Mouse (Mus musculus) brain, embryonic 14.5 days (tissue): ENCODE measurements around the gene Mx1. TPM values are rescaled to one million over a fixed set of nuclear protein-coding genes. Genes with fewer than 3 reads are reported as not detected.

ENCODE experiments used
- DNase-seq: peaks from one replicate; pipeline ENCODE4 v3.0.0-alpha.2; 2011; ENCODE audit warnings: low read depth
- CTCF ChIP-seq: fragments of 200-500 bp; IDR thresholded peaks from 2 replicates; pipeline ENCODE4 v1.5.1; 2012; ENCODE audit warnings: inconsistent platforms, mild to moderate bottlenecking, moderate library complexity, borderline replicate concordance; ENCODE audit not compliant: insufficient read depth, insufficient read length; ENCODE audit errors: extremely low read depth
- POLR2A ChIP-seq: fragments of 200-500 bp; IDR thresholded peaks from 2 replicates; pipeline ENCODE4 v1.6.1; 2012; ENCODE audit warnings: mild to moderate bottlenecking, inconsistent platforms, borderline replicate concordance; ENCODE audit not compliant: poor library complexity, insufficient read depth, insufficient read length, severe bottlenecking; ENCODE audit errors: extremely low read depth
- polyA plus RNA-seq: library from polyadenylated mRNA; depleted of rRNA; stranded (reverse); fragments of >200 nt; gene quantifications from 2 replicates; pipeline ENCODE4 v1.2.3, GENCODE M21; 2012

The Mx1 gene
- polyA plus RNA-seq, 1 experiment, result 0.21 TPM

DNA sequence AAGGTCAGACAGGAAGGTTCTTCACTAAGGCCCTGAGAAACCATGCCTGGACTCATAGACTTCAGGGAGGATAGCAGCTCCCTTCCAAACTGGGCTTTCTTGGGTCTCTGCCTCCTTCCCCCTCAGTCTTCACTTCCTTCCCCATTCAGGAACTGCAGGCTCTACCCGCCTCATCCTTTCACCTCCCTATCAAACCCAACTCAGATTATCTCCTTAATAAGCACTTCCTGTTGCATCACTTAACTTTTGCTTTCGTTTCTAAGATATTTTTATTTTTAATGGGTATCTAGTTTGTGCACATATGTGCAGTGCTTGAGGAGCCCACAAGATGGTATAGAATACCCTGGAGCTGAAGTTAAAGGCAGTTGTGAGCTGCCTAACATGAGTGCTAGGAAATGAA lies 15.9 kb upstream of the Mx1 start:
- no peak for DNase-seq
- TF ChIP-seq POLR2A (no peak), CTCF (no peak)

DNA sequence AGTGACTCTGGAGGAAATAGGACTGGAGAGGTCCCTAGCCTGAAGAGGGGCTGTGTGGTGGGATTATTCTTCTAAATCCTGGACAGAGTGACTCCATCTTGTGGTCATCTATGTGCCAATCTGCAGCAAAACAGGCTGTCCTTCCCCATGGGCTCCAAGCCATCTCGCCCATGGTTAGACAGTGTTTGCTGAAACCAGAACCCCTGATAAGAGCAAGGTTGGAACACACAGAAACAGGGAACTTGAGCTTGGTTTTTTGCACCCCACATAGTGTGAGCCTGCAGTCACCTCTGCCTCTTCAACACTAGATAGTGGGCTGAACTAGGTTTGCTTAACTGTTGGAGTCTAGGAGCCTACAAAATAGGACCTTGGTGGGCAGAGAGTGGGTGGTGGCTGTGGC lies 13.8 kb upstream of the Mx1 start:
- TF ChIP-seq POLR2A, result no peak
- TF ChIP-seq CTCF, result no peak

DNA sequence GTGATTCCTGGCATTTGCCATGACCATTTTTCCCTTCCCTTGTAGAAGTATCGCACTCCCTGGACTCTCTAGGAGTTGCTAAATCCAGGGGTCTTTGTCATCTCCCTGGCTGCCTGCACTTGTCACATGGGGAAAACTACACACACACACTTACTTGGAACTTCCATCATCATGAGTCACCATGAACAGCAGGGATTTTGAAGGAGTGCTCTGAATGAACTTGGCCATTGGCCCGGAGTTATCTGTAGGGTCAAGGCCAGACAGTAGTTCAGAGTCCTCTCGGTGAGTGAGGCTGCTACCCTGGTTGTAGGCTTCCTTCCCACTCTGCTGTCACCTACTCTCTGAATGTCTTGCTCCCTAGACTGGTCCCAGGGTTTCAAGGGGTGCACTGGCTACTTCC lies 12.9 kb upstream of the Mx1 start:
- DNase-seq, result no peak
- no peak for TF ChIP-seq POLR2A
- TF ChIP-seq CTCF, result no peak

More for the DNA sequence above, 13.8 kb upstream of the Mx1 start:
- DNase-seq, result no peak

DNA sequence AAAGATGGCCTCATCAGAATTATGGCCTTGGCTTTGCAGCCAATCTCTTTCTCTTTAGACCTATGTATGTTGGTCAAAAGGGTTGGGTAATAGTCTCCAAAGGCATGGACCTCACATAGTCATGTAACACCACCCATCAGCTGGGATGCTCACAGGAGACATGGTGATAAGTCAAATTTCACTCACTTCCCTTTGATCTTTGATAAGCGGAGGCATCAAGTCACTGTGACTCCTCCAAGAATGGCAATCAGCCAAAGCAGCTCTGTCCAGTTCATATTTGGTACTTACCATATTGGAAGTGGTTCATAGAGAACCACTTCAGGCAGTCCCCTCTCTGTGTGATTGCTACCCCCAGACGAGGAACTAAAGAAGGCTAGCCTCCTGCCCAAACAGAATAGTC lies 12.0 kb upstream of the Mx1 start:
- no peak for TF ChIP-seq CTCF
- TF ChIP-seq POLR2A, result no peak
- no peak for DNase-seq

DNA sequence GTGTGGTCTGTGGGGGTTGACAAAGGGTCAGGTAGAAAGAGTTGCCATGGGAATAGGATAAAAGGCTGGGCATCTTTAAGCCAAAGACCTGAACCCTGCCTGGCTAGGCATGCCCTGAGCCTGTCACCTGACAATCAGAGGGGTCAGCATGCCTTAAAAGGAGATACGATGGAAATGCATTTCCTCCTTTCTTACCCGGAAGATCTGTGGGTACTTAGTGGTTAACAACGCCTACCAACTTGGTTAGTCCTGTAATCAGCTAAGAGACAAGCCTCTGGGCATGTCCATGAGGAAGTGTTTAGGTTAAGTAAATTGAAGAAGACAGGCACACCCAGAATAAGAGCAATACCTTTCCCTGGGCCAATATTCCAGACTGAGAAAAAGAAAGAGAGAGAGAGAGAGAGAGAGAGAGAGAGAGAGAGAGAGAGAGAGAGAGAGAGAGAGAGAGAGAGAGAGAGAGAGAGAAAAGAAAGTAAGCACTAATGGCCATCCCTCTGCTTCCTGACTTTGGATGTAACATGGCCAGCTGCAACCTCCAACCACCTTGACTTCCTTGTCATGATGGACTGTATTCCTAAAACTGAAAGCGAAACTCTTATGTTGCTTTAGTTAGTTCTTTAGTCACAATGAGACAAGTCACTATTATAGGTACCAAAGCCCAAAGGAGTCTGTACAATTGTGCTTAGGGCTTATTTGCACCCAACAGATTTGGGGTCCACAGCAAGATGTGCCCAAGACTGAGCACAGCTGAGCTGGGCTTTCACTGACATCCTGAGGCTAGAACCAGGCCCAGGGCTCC lies 5.5 kb upstream of the Mx1 start:
- no peak for DNase-seq
- no peak for TF ChIP-seq POLR2A

DNA sequence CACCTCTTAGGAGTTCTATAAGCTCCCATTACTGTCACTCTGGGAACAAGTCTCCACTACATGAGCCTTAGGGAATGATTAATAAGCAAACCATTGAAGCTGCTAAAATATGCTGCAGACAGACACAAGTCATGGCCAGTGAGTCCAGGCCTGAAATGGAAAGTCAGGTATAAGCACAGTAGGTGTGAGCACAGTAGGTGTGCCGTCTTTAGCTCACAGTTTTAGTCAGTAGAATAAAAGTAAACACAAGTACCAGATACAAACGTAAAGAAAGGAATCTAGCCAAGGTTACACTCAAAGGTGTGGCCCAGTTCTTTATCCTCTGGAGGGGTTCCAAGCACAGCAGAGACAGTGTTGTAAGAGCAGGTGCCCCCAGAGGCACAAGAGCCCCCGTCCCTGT lies 4.8 kb upstream of the Mx1 start:
- DNase-seq, result no peak
- TF ChIP-seq POLR2A (no peak), CTCF (no peak)

DNA sequence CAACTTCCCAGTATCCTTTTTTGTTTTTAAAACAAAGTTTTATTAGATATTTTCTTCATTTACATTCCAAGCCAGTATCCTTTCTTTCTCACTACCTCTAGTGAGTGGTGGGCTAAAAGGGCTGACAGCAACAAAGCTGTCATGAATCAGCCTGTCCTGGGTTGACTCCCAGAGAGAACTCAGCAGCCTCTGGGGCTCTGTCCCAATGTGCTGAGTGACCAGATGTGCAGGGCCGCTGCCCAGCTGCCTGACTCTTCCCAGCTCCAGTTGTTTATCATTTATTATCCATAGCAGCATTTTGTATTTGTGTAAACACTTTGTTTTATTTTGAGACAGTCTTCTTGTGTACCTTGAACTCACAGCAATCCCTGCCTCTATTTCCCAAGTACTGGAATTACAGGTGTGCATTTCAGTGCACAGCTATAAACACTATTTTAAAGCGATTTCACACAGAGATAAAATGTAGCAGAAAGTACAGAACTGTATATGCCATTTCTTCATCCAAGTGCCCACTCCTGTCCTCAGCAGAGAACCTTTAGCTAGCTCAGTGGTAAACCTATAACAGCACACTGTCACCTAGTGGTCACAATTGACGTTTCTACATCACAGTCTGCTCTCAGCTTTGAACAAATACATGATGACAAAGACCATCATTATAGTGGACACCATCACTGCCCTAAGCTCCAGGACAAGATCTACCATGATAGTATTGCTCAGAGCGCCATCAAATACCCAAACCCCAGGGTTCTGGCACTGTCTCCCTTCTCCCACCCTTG lies 3.7 kb upstream of the Mx1 start:
- DNase-seq, result peak; percentile 31
- TF ChIP-seq POLR2A (no peak), CTCF (peak; percentile 53; the same call in 1 of the 2 replicates)

DNA sequence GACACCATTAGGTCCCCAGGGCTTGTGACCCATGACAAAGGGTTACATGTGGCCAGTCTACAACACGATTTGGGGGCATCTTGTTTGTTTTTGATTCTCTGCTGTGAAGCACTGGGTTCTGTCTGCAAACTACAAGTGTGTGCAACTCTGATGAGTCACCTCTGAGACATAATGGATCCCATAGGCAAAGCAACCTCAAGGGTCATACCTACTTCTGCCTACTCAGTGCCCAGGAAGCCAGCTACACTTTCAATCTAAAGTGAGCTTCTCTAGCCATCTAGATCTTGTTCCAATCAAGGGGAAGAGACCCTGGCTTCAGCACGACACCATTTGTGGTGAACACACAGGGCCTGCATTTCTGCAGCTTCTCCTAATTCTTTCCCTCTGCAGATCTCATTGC lies 1.4 kb downstream of the Mx1 start:
- TF ChIP-seq CTCF (no peak), POLR2A (no peak)

DNA sequence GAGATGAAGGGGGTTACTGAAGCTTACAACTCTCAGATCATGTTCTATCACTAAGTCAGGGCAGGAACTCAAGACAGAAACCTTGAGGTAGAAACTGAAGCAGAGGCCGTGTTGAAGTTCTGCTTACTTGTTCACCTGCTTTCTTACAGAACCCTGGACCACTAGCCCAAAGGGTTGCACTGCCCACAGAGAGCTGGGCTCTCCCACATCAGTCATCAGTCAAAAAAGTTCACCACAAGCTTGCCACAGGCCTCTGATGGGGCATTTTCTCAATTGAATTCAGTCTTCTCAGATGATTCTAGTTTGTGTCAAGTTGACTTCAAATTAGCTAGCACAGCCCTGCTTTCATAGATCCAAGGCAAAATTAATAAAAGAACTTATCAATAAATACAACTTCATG lies 2.9 kb downstream of the Mx1 start:
- TF ChIP-seq POLR2A (no peak), CTCF (no peak)

More for the DNA sequence above, 1.4 kb downstream of the Mx1 start:
- no peak for DNase-seq

DNA sequence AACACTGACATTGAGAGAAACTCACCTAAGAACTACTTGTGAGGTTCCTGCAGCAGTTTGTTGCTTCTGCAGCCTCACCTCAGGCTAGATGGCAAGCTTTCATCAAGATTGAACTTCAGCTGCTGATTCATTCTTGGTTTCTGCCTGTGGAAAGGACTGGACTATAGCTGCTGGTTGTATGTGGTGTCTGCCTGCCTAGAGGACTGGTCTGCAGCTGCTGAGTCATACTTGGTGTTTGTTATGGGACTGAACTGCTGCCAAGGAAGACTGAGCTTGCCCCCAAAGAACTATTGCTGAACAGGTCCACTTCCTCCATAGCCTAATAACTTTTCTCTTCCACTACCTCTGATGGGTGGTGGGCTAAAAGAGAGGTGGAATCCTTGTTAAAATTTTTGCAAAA lies 15.3 kb downstream of the Mx1 start:
- no peak for DNase-seq
- TF ChIP-seq POLR2A (no peak), CTCF (no peak)

More for the DNA sequence above, 2.9 kb downstream of the Mx1 start:
- DNase-seq, result no peak

DNA sequence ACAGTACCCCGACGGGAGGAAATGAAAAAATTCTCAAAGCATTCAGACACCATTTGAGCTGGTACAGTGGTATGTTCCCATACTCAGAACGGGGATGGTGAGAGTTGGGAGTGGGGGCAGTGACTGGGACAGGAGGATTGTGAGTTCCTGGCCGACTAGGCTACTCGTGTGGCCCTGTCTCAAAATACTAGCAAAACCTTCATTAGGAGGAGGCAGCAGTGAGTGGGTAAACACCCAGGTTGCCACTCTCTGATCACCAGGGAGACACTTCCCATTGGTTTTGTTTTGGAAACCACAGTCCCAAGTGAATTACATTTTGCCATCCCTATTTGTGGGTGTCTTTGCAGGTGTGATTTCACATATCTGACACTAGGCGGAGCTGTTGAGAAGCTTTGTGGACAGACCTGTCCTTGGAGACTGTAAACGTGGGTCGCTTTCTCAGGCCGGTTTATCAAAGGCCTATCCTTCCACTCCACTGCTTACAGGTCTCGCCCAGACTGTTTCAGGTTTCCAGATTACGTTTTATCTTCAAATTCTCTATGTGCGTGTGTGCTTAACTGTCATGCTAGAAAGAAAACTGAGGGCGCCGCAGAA lies 18.9 kb downstream of the Mx1 start:
- TF ChIP-seq CTCF (peak; percentile 77; the same call in 1 of the 2 replicates), POLR2A (no peak)
- peak; percentile 76 for DNase-seq

DNA sequence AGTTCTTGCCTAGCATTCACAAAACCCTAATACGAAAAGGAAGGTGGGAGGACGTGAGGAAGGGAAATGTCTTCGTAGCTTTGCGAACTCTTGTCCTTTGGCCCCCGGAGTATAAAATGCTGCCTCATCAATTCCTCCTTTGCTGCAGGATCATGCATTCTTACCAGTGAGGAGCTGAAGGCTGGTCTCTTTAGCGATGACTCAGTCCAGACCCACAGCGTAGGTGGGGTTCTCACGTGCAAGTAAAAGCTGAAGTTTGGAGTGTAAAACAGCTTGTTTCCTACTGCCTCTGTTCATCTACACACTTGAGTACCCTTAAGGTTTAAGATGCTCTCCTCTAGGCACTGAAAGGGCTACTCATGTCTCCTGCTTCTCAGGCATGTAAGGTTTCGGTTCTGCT lies 20.7 kb downstream of the Mx1 start:
- TF ChIP-seq POLR2A, result no peak
- TF ChIP-seq CTCF, result no peak

DNA sequence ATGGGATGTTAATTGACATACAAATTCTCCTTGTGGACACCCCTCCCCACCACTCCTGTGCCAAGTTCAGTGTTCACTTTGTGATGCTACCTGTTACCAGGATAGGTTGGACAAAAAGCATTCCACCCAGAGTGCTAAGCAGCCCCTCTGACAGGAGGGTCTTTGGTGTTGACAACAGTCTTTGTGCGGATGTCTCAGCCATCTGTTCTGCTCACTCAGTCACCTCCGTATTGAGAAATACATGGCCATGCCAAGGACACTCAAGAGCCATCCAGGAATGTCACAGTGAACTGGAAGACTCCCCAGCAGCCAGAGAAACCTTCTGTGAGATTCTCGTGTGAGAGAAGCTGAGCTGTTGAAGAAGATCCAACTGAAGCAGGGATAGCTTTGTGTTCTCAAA lies 24.5 kb downstream of the Mx1 start:
- TF ChIP-seq POLR2A (no peak), CTCF (no peak)
- DNase-seq, result peak; percentile 62

More for the DNA sequence above, 20.7 kb downstream of the Mx1 start:
- DNase-seq, result no peak
